Mouse (Mus musculus) MEL (cell line): ENCODE measurements at regions not wholly inside any gene's neighbourhood (a gene's known extent, or its start where the extent isn't known, plus 50 kb on each side); places are given as distances from the start of the nearest gene placed in this dataset.

Source experiments
- DNase-seq: peaks from one replicate; pipeline ENCODE4 v3.0.0; 2011; ENCODE audit warnings: low read depth, low spot score
- H3K27ac ChIP-seq: 2 replicates; pipeline ENCODE4 v1.5.1; 2012; ENCODE audit warnings: low read depth, mild to moderate bottlenecking, control low read depth, low read length, moderate library complexity; ENCODE audit not compliant: control insufficient read depth
- H3K27me3 ChIP-seq, 2 experiments: fragments of 150-350 bp in 1 of 2; sonication (generic) in 1 of 2; 2 replicates each; pipeline ENCODE4 v1.6.1; 2012; ENCODE audit warnings: low read length in 2 of 2, mild to moderate bottlenecking in 2 of 2, improper control_type of control experiment in 1 of 2, moderate library complexity in 1 of 2; ENCODE audit not compliant: insufficient read depth in 2 of 2, control insufficient read depth in 1 of 2
- H3K36me3 ChIP-seq, 2 experiments: 2 replicates each; pipeline ENCODE4 v1.6.1; 2012 to 2014; ENCODE audit warnings: low read length in 2 of 2, improper control_type of control experiment in 1 of 2, inconsistent platforms in 1 of 2, mild to moderate bottlenecking in 1 of 2; ENCODE audit not compliant: insufficient read depth in 2 of 2, control insufficient read depth in 1 of 2
- H3K4me1 ChIP-seq, 2 experiments: fragments of 150-350 bp in 1 of 2; sonication (generic) in 1 of 2; 2 replicates each; pipeline ENCODE4 v1.6.1; 2012; ENCODE audit warnings: low read length in 2 of 2, improper control_type of control experiment in 1 of 2, mild to moderate bottlenecking in 1 of 2; ENCODE audit not compliant: insufficient read depth in 2 of 2, control insufficient read depth in 1 of 2
- H3K4me3 ChIP-seq, 2 experiments: fragments of 150-350 bp in 1 of 2; sonication (generic) in 1 of 2; 2 replicates each; pipeline ENCODE4 v1.5.1; 2012; ENCODE audit warnings: low read depth in 2 of 2, low read length in 2 of 2, mild to moderate bottlenecking in 2 of 2, moderate library complexity in 2 of 2, control low read depth in 1 of 2, improper control_type of control experiment in 1 of 2; ENCODE audit not compliant: control insufficient read depth in 1 of 2, insufficient read depth in 1 of 2
- H3K79me2 ChIP-seq: 2 replicates; pipeline ENCODE4 v1.6.1; 2012; ENCODE audit warnings: mild to moderate bottlenecking, low read length, moderate library complexity; ENCODE audit not compliant: control insufficient read depth, poor library complexity, insufficient read depth
- H3K9ac ChIP-seq: 2 replicates; pipeline ENCODE4 v1.6.1; 2012; ENCODE audit warnings: low read depth, mild to moderate bottlenecking, control low read depth, low read length, moderate library complexity; ENCODE audit not compliant: control insufficient read depth, poor library complexity, severe bottlenecking
- H3K9me3 ChIP-seq: fragments of 150-350 bp; sonication (generic); replicated peaks from 2 replicates; pipeline ENCODE4 v1.6.1; 2012; ENCODE audit warnings: mild to moderate bottlenecking, low read length, improper control_type of control experiment, moderate library complexity; ENCODE audit not compliant: insufficient read depth
- BHLHE40 ChIP-seq: IDR thresholded peaks from 2 replicates; pipeline ENCODE4 v1.6.1; 2012; ENCODE audit warnings: low read depth, mild to moderate bottlenecking, inconsistent platforms, low read length, improper control_type of control experiment, borderline replicate concordance
- CHD1 ChIP-seq: IDR thresholded peaks from 2 replicates; pipeline ENCODE4 v1.6.1; 2012; ENCODE audit warnings: low read depth, mild to moderate bottlenecking, inconsistent platforms, low read length, improper control_type of control experiment
- ELF1 ChIP-seq: IDR thresholded peaks from 2 replicates; pipeline ENCODE4 v1.6.1; 2014; ENCODE audit warnings: low read depth, mild to moderate bottlenecking, inconsistent platforms, low read length, improper control_type of control experiment, moderate library complexity
- GABPA ChIP-seq: IDR thresholded peaks from 2 replicates; pipeline ENCODE4 v1.6.1; 2012; ENCODE audit warnings: low read depth, mild to moderate bottlenecking, inconsistent platforms, low read length, improper control_type of control experiment, moderate library complexity
- HCFC1 ChIP-seq: IDR thresholded peaks from 2 replicates; pipeline ENCODE4 v1.6.1; 2012; ENCODE audit warnings: low read depth, mild to moderate bottlenecking, inconsistent platforms, low read length, improper control_type of control experiment, moderate library complexity
- KAT2A ChIP-seq: conservative IDR thresholded peaks from 2 replicates; pipeline ENCODE4 v1.6.1; 2012; ENCODE audit warnings: low read depth, low read length, improper control_type of control experiment, inconsistent platforms
- MAFK ChIP-seq: IDR thresholded peaks from 2 replicates; pipeline ENCODE4 v1.6.1; 2011; ENCODE audit warnings: low read depth, mild to moderate bottlenecking, low read length, improper control_type of control experiment, borderline replicate concordance
- MAZ ChIP-seq: IDR thresholded peaks from 2 replicates; pipeline ENCODE4 v1.6.1; 2012; ENCODE audit warnings: low read depth, mild to moderate bottlenecking, inconsistent platforms, low read length, improper control_type of control experiment
- MXI1 ChIP-seq: IDR thresholded peaks from 2 replicates; pipeline ENCODE4 v1.6.1; 2011; ENCODE audit warnings: mild to moderate bottlenecking, low read depth, low read length, improper control_type of control experiment
- MYB ChIP-seq: IDR thresholded peaks from 2 replicates; pipeline ENCODE4 v1.6.1; 2011; ENCODE audit warnings: mild to moderate bottlenecking, low read depth, low read length, improper control_type of control experiment
- MYC ChIP-seq: IDR thresholded peaks from 2 replicates; pipeline ENCODE4 v1.6.1; 2011; ENCODE audit warnings: low read depth, mild to moderate bottlenecking, low read length, improper control_type of control experiment, moderate library complexity
- NRF1 ChIP-seq: IDR thresholded peaks from 2 replicates; pipeline ENCODE4 v1.6.1; 2014; ENCODE audit warnings: low read depth, mild to moderate bottlenecking, inconsistent platforms, low read length, improper control_type of control experiment, moderate library complexity; ENCODE audit not compliant: poor library complexity, insufficient read depth, severe bottlenecking
- POLR2A ChIP-seq, 2 experiments: IDR thresholded peaks; 2 replicates each; pipeline ENCODE4 v1.6.1; 2011 to 2012; ENCODE audit warnings: low read length in 2 of 2, mild to moderate bottlenecking in 2 of 2, control low read depth in 1 of 2, improper control_type of control experiment in 1 of 2, low read depth in 1 of 2, moderate library complexity in 1 of 2; ENCODE audit not compliant: control insufficient read depth in 1 of 2, insufficient read depth in 1 of 2, poor library complexity in 1 of 2
- POLR2AphosphoS2 ChIP-seq: IDR thresholded peaks from 2 replicates; pipeline ENCODE4 v1.6.1; 2011; ENCODE audit warnings: low read length, improper control_type of control experiment
- POLR2AphosphoS5 ChIP-seq: IDR thresholded peaks from 2 replicates; pipeline ENCODE4 v1.6.1; 2012; ENCODE audit warnings: low read depth, borderline replicate concordance, mild to moderate bottlenecking, inconsistent platforms, low read length, moderate library complexity, mixed read lengths
- RAD21 ChIP-seq: IDR thresholded peaks from 2 replicates; pipeline ENCODE4 v1.6.1; 2011; ENCODE audit warnings: mild to moderate bottlenecking, low read depth, low read length, improper control_type of control experiment
- RCOR1 ChIP-seq: IDR thresholded peaks from 2 replicates; pipeline ENCODE4 v1.6.1; 2012; ENCODE audit warnings: low read depth, mild to moderate bottlenecking, inconsistent platforms, low read length, improper control_type of control experiment
- SIN3A ChIP-seq: IDR thresholded peaks from 2 replicates; pipeline ENCODE4 v1.6.1; 2012; ENCODE audit warnings: low read length, improper control_type of control experiment, inconsistent platforms
- SMC3 ChIP-seq: IDR thresholded peaks from 2 replicates; pipeline ENCODE4 v1.6.1; 2011; ENCODE audit warnings: low read depth, low read length, improper control_type of control experiment
- TAL1 ChIP-seq: IDR thresholded peaks from 2 replicates; pipeline ENCODE4 v1.6.1; 2012; ENCODE audit warnings: mild to moderate bottlenecking, inconsistent platforms, low read length, moderate library complexity, mixed read lengths
- TBP ChIP-seq: IDR thresholded peaks from 2 replicates; pipeline ENCODE4 v1.8.0; 2011; ENCODE audit warnings: low read depth, low read length, improper control_type of control experiment
- TCF12 ChIP-seq: IDR thresholded peaks from 2 replicates; pipeline ENCODE4 v1.6.1; 2014; ENCODE audit warnings: low read depth, mild to moderate bottlenecking, inconsistent platforms, low read length, improper control_type of control experiment, moderate library complexity
- UBTF ChIP-seq: IDR thresholded peaks from 2 replicates; pipeline ENCODE4 v1.6.1; 2012; ENCODE audit warnings: low read depth, mild to moderate bottlenecking, inconsistent platforms, low read length, improper control_type of control experiment, moderate library complexity, borderline replicate concordance; ENCODE audit not compliant: insufficient read depth
- USF1 ChIP-seq: IDR thresholded peaks from 2 replicates; pipeline ENCODE4 v1.6.1; 2014; ENCODE audit warnings: low read depth, mild to moderate bottlenecking, inconsistent platforms, low read length, improper control_type of control experiment, moderate library complexity
- USF2 ChIP-seq, 2 experiments: IDR thresholded peaks; 2 replicates each; pipeline ENCODE4 v1.6.1; 2011 to 2012; ENCODE audit warnings: improper control_type of control experiment in 2 of 2, low read length in 2 of 2, borderline replicate concordance in 1 of 2, inconsistent platforms in 1 of 2, low read depth in 1 of 2, mild to moderate bottlenecking in 1 of 2; ENCODE audit not compliant: insufficient read depth in 1 of 2
- ZNF384 ChIP-seq: IDR thresholded peaks from 2 replicates; pipeline ENCODE4 v1.6.1; 2012; ENCODE audit warnings: low read depth, mild to moderate bottlenecking, inconsistent platforms, low read length, improper control_type of control experiment

DNA sequence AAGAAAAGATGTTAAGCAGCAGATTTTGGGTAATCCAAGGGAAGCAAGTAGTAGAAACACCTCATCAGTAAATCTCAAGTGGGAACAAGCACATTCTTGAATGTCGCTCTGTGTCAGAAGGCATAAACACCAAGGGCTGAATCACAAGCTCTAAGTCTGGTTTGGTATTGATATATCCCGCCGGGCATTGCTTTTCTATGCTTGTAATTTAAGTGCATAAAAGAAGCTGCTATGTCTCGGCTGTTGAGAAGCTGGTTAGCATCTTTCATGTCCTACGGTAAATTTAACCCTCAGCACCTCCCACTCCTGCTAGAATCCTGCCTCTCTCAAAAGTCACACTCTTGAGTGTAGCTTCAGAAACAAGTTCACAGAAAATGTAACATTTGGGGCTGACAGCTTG is 586.8 kb downstream of the Cdh8 start:
- no peak for DNase-seq
- Histone ChIP-seq H3K79me2 (no peaks in the 10 kb centered on the region), H3K27me3 (no peaks in the 10 kb centered on the region)
- TF ChIP-seq GABPA (no peak), POLR2A (IDR thresholded peaks at IDR 0.05; ENCODE audit: control insufficient read depth in 1 of 2, insufficient read depth in 1 of 2, low read depth in 1 of 2, low read length in 2 of 2, poor library complexity in 1 of 2) (no peak), MYC (no peak), MAZ (no peak), TCF12 (no peak), MYB (no peak), POLR2AphosphoS5 (no peak), KAT2A (no peak), HCFC1 (no peak), TAL1 (no peak), USF1 (no peak), POLR2AphosphoS2 (no peak), SIN3A (no peak), NRF1 (no peak), RAD21 (no peak)
- TF ChIP-seq, all 39 proteins: peak for 0
- H3K9ac ChIP-seq = no peak overlapping the region
- no peaks in the 10 kb centered on the region for H3K4me1 ChIP-seq
- no peak overlapping the region for H3K27ac ChIP-seq
- no peak overlapping the region for H3K4me3 ChIP-seq
- H3K36me3 ChIP-seq = no peaks in the 10 kb centered on the region
- H3K9me3 ChIP-seq = no peaks in the 10 kb centered on the region

DNA sequence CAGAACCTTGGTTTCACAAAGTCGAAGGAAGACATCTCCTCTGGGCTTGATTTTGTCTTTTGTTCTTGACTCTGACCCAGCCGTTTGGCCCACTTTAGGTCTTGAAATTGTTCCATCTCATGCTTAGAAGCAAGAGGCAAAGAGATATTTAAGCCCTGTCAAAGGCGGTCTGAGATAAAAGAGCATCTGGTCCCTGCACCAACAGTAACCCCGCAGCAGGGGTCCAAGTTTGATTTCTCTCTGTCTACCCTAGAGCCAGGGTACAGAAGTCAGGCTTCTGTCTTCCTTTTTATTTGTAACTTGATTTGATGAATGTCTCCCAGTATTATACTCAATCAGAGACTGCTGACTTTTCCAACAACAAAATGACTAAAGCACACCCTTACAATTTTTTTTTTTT is 587.3 kb downstream of the Cdh8 start:
- no peaks in the 10 kb centered on the region for H3K27me3 ChIP-seq
- no peak for TF ChIP-seq MAZ
- TF ChIP-seq MAFK = no peak
- no peak for TF ChIP-seq MYC
- no peak for TF ChIP-seq POLR2AphosphoS2
- TF ChIP-seq TBP = no peak
- TF ChIP-seq USF2 (IDR thresholded peaks at IDR 0.05; ENCODE audit: borderline replicate concordance in 1 of 2, insufficient read depth in 1 of 2, low read depth in 1 of 2, low read length in 2 of 2) = no peak
- TF ChIP-seq RCOR1 = no peak
- no peak for TF ChIP-seq MXI1
- TF ChIP-seq ELF1 = no peak
- TF ChIP-seq NRF1 = no peak
- TF ChIP-seq UBTF = no peak
- no peak for TF ChIP-seq SIN3A
- TF ChIP-seq SMC3 = no peak
- TF ChIP-seq BHLHE40 = no peak
- no peak for TF ChIP-seq POLR2A (IDR thresholded peaks at IDR 0.05; ENCODE audit: control insufficient read depth in 1 of 2, insufficient read depth in 1 of 2, low read depth in 1 of 2, low read length in 2 of 2, poor library complexity in 1 of 2)
- no peak for TF ChIP-seq ZNF384
- no peak for TF ChIP-seq RAD21
- no peak for TF ChIP-seq CHD1
- TF ChIP-seq POLR2AphosphoS5 = no peak
- TF ChIP-seq, all 39 proteins: peak for 0
- no peak overlapping the region for H3K4me3 ChIP-seq
- H3K9ac ChIP-seq = no peak overlapping the region
- H3K36me3 ChIP-seq = no peaks in the 10 kb centered on the region
- no peaks in the 10 kb centered on the region for H3K79me2 ChIP-seq
- no peaks in the 10 kb centered on the region for H3K9me3 ChIP-seq
- DNase-seq = no peak
- no peaks in the 10 kb centered on the region for H3K4me1 ChIP-seq
- no peak overlapping the region for H3K27ac ChIP-seq
